Mouse (Mus musculus): ENCODE measurements around the gene Scg2. TPM values are rescaled to one million over a fixed set of nuclear protein-coding genes. Genes with fewer than 3 reads are reported as not detected.
A peak's percentile ranks its signal among the peaks of the same experiment; 100 is the strongest.

Scg2 gene
- polyA plus RNA-seq, 1 experiment from 2014 or later, result 96.8 TPM

DNA sequence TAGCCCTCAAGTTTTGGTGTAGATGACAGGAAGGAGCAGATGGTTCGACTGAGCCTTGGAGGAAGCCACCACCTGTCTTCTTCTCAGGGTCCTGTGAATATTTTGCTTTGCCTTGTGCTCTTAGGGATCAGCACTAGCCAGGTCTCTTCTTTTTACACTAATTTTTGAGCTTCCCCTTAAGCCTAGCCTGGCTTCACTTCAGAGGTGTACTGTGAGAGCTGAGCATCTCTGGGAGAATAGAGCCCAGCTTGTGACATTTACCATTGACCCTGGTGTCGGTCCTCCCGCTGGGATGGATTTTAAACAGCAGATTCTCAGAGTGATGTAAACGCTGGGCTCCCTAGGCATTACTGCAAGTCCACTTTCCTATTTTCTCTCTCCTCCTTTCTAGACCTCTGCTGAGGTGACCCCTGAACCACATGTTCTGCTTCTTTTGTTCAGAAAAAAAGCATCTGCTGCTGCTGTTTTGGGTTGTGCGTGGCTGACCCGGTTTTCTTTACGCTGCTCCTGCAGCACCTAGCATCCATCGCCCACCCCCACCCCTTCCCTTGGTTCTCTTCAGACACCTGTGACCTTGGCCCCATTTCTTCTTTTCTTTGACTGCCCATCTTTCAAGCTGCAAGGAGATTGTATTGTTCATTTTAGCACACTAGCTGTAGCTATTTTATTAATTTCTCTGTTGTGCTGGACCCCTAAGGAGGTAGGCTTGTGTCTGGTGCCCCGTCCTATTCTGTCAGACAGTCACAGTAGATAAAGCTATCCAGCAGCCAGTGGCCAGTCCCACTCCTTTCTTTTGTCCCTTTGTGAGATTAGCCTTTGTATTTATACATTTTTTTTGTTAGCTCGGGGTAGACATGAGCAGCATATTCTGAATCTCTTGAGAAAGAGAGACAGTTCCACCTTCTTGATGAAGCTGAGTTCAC is 38.6 kb downstream of the Scg2 start:
- Histone ChIP-seq H3K4me2 (ENCODE audit: low read length) (no peak overlapping the region), H3K9me3 (ENCODE audit: control insufficient read depth, low read length) (no peaks in the 10 kb centered on the region), H3K36me3 (ENCODE audit: control insufficient read depth, insufficient read depth, low read length) (no peaks in the 10 kb centered on the region), H3K27ac (replicated peaks; ENCODE audit: low read depth, low read length) (no peak overlapping the region), H3K4me1 (ENCODE audit: control insufficient read depth, insufficient read depth, low read length) (no peaks in the 10 kb centered on the region; the same call in 1 of the 2 replicates), H3K27me3 (ENCODE audit: control insufficient read depth, insufficient read depth, low read length) (no peaks in the 10 kb centered on the region), H3K4me3 (replicated peaks; ENCODE audit: low read depth, low read length) (no peak overlapping the region), H3K9ac (replicated peaks; ENCODE audit: low read length) (no peak overlapping the region)
- DNase-seq, result peak; percentile 10
- WGBS, result 21% methylated on average over 10 of the region's 10 CpGs
- ATAC-seq (ENCODE audit: low FRiP score, low TSS enrichment), result no peak

DNA sequence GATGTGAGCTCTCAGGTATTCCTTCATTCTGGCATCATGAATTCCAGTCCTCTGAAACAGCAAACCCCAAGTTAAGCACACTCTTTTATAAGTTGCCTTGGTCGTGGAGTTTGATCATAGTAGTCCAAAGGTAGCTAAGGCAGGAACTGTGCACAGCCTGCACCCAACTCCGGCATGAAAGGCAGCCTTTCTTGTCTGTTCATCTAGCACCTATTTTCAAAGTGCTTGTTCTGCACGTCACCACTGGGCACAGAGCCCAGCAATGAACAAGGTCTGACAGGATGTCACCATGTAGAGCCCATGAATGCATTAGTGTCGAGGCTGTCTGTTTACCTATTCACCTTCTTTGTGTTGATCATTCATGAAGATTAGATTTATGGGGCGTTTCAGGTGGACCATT is 39.6 kb downstream of the Scg2 start:
- no peaks in the 10 kb centered on the region for H3K27me3 ChIP-seq (ENCODE audit: control insufficient read depth, insufficient read depth, low read length)
- no peak overlapping the region for H3K4me3 ChIP-seq (replicated peaks; ENCODE audit: low read depth, low read length)
- DNase-seq (no peak), ATAC-seq (ENCODE audit: low FRiP score, low TSS enrichment) (no peak)
- H3K4me2 ChIP-seq (ENCODE audit: low read length), result no peak overlapping the region
- 79% methylated on average over 5 of the region's 5 CpGs for WGBS
- no peak overlapping the region for H3K9ac ChIP-seq (replicated peaks; ENCODE audit: low read length)
- H3K36me3 ChIP-seq (ENCODE audit: control insufficient read depth, insufficient read depth, low read length), result no peaks in the 10 kb centered on the region
- H3K4me1 ChIP-seq (ENCODE audit: control insufficient read depth, insufficient read depth, low read length), result no peaks in the 10 kb centered on the region; the same call in 1 of the 2 replicates
- no peak overlapping the region for H3K27ac ChIP-seq (replicated peaks; ENCODE audit: low read depth, low read length)
- no peaks in the 10 kb centered on the region for H3K9me3 ChIP-seq (ENCODE audit: control insufficient read depth, low read length)

Other genes with a start within 250 kb of the Scg2 start
- 0.38 TPM in 1 of 2 replicates, not detected in the other for gene Ap1s3, start 231.9 kb upstream of the Scg2 start, polyA plus RNA-seq (2014; fragmentation: Nextera tagmentation; extraction: Ambion mirVana)